Mouse (Mus musculus) heart, adult 18-20 months (tissue): ENCODE data around the gene Fxyd2. TPM values are rescaled to one million over a fixed set of nuclear protein-coding genes. Genes with fewer than 3 reads are reported as not detected.

Experiments
- DNase-seq, 2 experiments: peaks; one replicate each; pipeline ENCODE4 v3.0.0; 2021 to 2022; ENCODE audit warnings: mixed read lengths in 1 of 2
- long read RNA-seq, 2 experiments: library from polyadenylated mRNA; stranded (forward); transcript quantifications; one replicate each; pipeline ENCODE4 v2.0.0; 2021
- total RNA-seq, 2 experiments: library from RNA; stranded (reverse); gene quantifications; 2 replicates each; pipeline ENCODE4 v1.2.3; 2021

The Fxyd2 gene
- total RNA-seq: 1 to 10 TPM; 2.6 to 7.9 TPM
- long read RNA-seq, experiment 1, partial matches to known transcripts: 3 of 6 reads
- long read RNA-seq, experiment 1, other reads (novel, unspliced or antisense): 1 of 6 reads
- long read RNA-seq, experiment 2, partial matches to known transcripts: 5 of 8 reads
- long read RNA-seq, experiment 2, other reads (novel, unspliced or antisense): 0 of 8 reads

- DNase-seq: no peak
Observed at GRCm38 (mm10) chr9:45399434-45399833, at the start of gene Fxyd2. Fxyd2 (plus strand) TSS chr9:45399669.

GRCm38 (mm10) chr9:45349851-45350250 is 49.6 kb upstream of the Fxyd2 start:
- no peak for DNase-seq

GRCm38 (mm10) chr9:45355192-45355591 is 44.3 kb upstream of the Fxyd2 start:
- no peak for DNase-seq

- DNase-seq: no peak
Observed at GRCm38 (mm10) chr9:45358356-45358755, 41.1 kb upstream of the Fxyd2 start.

- DNase-seq: peak; percentile 63 to 67
Observed at GRCm38 (mm10) chr9:45362051-45362461, 37.4 kb upstream of the Fxyd2 start.

- DNase-seq: no peak
Observed at GRCm38 (mm10) chr9:45363639-45364214, 35.7 kb upstream of the Fxyd2 start.

- DNase-seq: peak; percentile 20 to 25
Observed at GRCm38 (mm10) chr9:45367716-45368115, 31.8 kb upstream of the Fxyd2 start.

GRCm38 (mm10) chr9:45368341-45368901 is 31.0 kb upstream of the Fxyd2 start:
- peak; percentile 66 to 75 for DNase-seq

GRCm38 (mm10) chr9:45370117-45370561 is 29.3 kb upstream of the Fxyd2 start, which contains the start of gene Fxyd6:
Fxyd6 (plus strand) TSS chr9:45370185.
- peak; percentile 57 to 79 for DNase-seq

GRCm38 (mm10) chr9:45370616-45371336 is 28.7 kb upstream of the Fxyd2 start:
- DNase-seq: no peak

GRCm38 (mm10) chr9:45371337-45371707 is 28.1 kb upstream of the Fxyd2 start:
- no peak for DNase-seq

- DNase-seq: no peak
Observed at GRCm38 (mm10) chr9:45373896-45374295, 25.6 kb upstream of the Fxyd2 start.

GRCm38 (mm10) chr9:45374988-45375502 is 24.4 kb upstream of the Fxyd2 start:
- DNase-seq: no peak

- no peak for DNase-seq
Observed at GRCm38 (mm10) chr9:45376427-45376826, 23.0 kb upstream of the Fxyd2 start.

- DNase-seq: no peak
Observed at GRCm38 (mm10) chr9:45376883-45377282, 22.6 kb upstream of the Fxyd2 start.

- no peak for DNase-seq
Observed at GRCm38 (mm10) chr9:45380411-45381251, 18.8 kb upstream of the Fxyd2 start.

GRCm38 (mm10) chr9:45382336-45382735 is 17.1 kb upstream of the Fxyd2 start:
- no peak for DNase-seq

GRCm38 (mm10) chr9:45382834-45383233 is 16.6 kb upstream of the Fxyd2 start:
- no peak for DNase-seq

- DNase-seq: no peak
Observed at GRCm38 (mm10) chr9:45383883-45384282, 15.6 kb upstream of the Fxyd2 start.

- DNase-seq: no peak
Observed at GRCm38 (mm10) chr9:45386698-45387097, 12.8 kb upstream of the Fxyd2 start.

GRCm38 (mm10) chr9:45388385-45388994 is 11.0 kb upstream of the Fxyd2 start:
- peak; percentile 85 to 96 for DNase-seq
